Mouse (Mus musculus) gastrocnemius, postnatal 25 days (tissue): Measurements from ENCODE around the gene Adam19. TPM values are rescaled to one million over a fixed set of nuclear protein-coding genes. Genes with fewer than 3 reads are reported as not detected.
A peak's percentile ranks its signal among the peaks of the same experiment; 100 is the strongest.
"Not testable (repeated sequence)": the region's sequence is repeated elsewhere in the genome, so short reads cannot be mapped to it uniquely, and the experiment has no call there.

Source experiments
- DNase-seq: peaks from one replicate; pipeline ENCODE4 v3.0.0; 2022
- long read RNA-seq, 2 experiments: library from polyadenylated mRNA; stranded (forward); transcript quantifications; one replicate each; pipeline ENCODE4 v2.0.0; 2021
- total RNA-seq, 2 experiments: library from RNA; stranded (reverse); gene quantifications; 1 replicate in 1 of 2; 2 replicates in 1 of 2; pipeline ENCODE4 v1.2.3; 2021

Gene Adam19
- total RNA-seq: 1 to 10 TPM; 4.9 to 8.0 TPM
- long read RNA-seq, experiment 1, full-length matches to known transcripts: 1 of 4 reads
- long read RNA-seq, experiment 1, partial matches to known transcripts: 0 of 4 reads
- long read RNA-seq, experiment 1, other reads (novel, unspliced or antisense): 3 of 4 reads
- long read RNA-seq, experiment 2, partial matches to known transcripts: 0 of 1 reads
- long read RNA-seq, experiment 2, other reads (novel, unspliced or antisense): 1 of 1 reads

- peak; percentile 78 for DNase-seq
These were observed at the start of gene Adam19 for GRCm38 (mm10) chr11:46055896-46056769. Gene Adam19 (plus strand): TSS chr11:46055992.

- DNase-seq: no peak
These were observed 39.7 kb upstream of the Adam19 start for GRCm38 (mm10) chr11:46016061-46016460.

DNA sequence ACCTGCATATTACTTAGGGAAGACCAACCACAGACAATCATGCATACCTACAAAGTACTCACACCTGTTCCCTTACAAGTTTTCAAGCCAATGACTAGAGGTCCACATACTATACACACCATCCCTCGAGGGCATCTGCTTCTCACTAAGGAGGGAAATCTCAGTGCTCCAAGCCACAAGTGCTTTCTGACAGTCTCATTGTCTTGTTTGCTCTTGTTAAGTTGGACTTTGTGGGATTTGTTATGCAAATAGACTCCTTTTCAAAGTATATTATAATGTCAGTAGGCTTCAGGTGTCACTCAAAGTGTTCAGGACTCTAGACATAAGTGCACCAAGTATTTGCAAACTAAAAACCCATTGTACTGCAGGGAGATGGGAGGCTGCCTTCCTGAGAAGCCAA lies 35.5 kb upstream of the Adam19 start:
- no peak for DNase-seq

DNA sequence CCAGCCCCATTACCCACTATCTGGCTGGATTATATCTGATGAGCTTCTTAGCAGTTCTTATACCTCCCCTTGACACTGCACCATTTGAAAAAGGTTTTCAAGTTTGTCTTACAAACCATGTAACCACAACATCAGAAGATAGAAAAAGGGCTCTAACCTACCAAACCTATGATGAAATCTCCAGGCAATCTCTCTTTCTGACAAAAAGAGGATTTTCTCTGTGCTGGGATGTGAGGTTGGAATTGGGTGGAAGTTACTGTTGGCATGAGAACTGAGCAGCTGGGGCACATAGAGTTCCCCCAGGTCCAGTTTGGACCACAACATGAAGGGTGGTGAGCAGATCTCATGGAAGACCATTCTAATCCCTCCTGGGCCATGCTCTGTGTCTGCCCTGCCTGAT lies 33.9 kb upstream of the Adam19 start:
- no peak for DNase-seq

GRCm38 (mm10) chr11:46022983-46023382 lies 32.8 kb upstream of the Adam19 start:
- no peak for DNase-seq

DNA sequence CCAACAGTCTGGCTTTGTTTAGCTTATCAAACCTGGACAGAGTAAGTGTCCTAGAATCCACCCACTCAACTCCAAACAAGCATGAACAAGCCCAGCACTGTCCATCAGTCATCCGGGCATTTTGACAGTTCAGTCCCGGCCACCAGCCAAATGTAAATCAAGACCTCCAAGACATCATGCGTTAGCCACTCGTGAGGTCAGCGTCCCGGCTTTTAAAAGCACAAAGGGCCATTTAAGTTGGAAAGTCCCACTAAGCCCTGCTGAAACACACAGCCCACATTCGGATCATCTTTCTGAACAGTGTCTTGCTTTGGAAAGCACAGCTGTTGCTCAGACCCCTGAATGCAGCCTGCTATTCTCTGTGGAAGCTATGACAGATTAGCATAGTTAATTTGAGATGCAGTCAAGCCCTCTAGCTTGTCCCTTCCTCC lies 29.8 kb upstream of the Adam19 start:
- peak; percentile 28 for DNase-seq

GRCm38 (mm10) chr11:46027952-46028814 lies 27.6 kb upstream of the Adam19 start:
- DNase-seq: no peak

DNA sequence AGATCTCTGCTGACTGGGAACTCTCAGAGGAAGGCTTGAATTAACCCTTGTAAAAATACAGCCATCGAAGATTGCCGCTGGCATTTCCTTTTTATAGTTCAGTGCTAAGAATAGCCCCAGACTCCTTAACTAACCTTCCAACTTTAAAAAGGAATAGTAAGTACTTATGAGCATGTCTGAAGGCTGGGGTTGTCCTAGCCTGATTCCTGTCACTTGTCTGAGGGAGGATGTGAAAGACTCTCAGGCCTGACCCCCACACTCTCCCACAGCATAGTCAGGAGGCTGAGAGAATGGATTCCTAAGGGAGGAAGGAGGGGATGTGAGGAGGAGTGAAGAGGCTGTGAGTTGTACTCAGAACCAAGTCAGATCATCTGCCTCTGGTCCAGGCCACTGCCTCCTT lies 26.3 kb upstream of the Adam19 start:
- DNase-seq: no peak

DNA sequence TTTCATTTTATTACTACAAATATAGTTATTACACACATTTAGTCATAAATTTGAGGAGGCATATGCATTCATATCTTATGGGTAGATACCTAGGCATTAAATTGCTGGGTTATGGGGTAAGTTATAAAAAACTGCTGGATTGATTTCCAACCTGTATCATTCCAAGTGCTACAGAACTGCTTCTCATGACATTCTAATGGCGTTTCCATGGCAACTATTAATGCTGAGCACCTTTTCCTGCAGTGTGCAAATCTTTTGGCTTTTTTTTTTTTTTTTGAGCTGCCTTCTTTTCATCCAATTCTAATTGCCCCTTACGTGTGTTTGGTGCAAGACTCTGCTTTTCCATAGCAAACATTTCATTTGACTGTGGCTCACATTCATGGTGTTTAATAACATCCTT lies 25.8 kb upstream of the Adam19 start:
- DNase-seq: no peak

DNA sequence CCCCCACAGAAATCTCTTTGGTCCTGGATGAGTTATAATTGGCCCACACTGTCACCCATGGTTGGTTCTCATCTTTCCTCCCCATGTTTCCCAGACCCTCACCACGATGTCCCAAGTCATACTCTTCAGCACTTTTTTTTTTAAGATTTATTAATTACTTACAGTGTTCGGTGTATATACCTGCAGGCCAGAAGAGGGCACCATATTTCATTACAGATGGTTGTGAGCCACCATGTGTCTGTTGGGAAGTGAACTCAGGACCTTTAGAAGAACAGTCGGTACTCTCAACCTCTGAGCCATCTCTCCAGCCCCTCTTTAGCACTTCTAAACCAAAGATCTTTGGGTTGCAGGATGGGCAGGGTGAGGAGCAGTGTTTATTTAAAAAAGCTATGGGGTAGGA lies 24.3 kb upstream of the Adam19 start:
- no peak for DNase-seq

GRCm38 (mm10) chr11:46032956-46033355 lies 22.8 kb upstream of the Adam19 start:
- DNase-seq: no peak

DNA sequence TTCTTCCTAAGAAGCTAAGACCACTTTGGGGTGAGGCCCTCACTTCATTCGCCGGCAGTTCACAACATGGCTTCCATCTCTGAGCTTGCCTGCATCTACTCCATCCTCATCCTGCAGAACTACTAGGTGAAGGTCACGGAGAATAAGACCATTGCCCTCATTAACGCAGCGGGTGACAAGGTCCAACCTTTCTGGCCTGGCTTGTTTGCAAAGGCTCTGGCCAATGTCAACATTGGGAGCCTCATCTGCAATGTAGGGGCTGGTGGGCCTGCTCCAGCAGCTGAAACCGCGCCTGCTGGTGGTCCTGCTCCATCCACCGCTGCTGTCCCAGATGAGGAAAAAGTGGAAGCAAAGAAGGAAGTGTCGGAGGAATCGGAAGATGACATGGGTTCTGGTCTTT lies 19.4 kb upstream of the Adam19 start:
- no peak for DNase-seq

DNA sequence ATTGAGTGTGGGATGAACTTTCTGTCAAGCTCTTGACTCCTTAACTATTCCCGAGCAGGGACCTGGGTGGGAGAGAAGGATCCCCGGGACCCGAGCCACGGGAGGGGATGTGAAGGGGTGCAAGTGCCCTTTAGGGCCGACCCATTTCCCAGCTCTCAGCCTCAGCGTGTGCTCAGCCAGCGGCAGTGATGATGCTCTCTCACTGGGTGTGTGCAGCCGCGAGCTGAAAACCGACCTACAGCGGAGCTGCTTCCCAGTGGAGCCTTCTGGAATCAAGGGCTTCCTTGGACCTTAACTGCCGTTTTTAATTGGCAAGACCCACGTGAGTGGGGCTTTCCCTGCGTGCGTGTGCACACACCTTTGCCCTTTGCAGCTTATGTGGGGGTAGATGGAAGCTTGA lies 16.9 kb upstream of the Adam19 start:
- DNase-seq: no peak

DNA sequence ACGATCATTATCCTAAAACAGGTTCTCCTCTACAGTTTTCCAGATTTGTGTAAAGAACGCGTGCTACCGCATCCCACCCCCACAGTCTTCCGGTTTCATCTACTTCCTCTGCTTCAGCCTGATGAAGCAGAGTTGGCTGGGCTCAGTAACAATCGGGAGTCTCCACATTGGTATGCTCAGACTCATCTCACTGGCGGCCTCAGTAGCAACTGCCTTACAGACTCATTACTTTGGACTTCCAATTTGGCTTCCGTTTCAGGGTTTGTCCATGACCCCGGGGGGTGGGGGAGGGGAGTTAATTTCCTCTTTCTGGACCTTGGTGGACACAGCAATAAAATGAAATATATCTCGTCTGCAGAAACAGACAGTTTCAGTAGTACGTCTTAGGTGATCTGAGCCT lies 16.5 kb upstream of the Adam19 start:
- DNase-seq: peak; percentile 40

GRCm38 (mm10) chr11:46040841-46041556 lies 14.8 kb upstream of the Adam19 start:
- DNase-seq: no peak

DNA sequence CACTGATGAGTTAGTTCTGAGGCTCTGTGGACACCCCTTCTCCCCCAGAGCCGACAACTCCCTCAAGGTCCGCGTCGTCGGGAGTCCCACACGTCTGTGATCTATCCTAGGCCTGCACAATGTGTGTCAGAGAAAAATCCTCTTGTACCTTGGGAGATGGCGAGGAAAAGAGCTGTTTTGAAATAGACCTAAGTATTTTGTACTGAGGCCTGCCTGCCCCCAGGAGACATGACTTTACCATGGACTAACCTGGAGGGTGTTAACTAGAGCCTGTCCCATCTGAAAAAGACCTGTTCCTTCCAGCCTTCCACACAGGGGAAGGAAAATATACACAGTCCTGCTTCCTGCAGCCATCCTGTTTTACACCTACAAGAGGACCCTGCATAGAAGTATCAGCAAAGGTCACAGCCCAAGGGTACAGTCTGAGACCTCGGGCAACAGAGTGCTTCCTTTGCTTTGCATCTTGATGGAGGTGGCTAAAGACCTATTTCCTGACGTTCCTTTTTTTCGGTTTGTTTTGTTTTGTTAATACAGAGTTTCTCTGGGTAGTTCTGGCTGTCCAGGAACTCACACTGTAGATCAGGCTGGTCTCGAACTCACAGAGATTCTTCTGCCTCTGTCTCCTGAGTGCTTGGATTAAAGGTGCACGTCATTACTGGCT lies 14.1 kb upstream of the Adam19 start:
- DNase-seq: no peak

GRCm38 (mm10) chr11:46044781-46045180 lies 11.0 kb upstream of the Adam19 start:
- no peak for DNase-seq

GRCm38 (mm10) chr11:46047264-46047663 lies 8.5 kb upstream of the Adam19 start:
- DNase-seq: no peak

DNA sequence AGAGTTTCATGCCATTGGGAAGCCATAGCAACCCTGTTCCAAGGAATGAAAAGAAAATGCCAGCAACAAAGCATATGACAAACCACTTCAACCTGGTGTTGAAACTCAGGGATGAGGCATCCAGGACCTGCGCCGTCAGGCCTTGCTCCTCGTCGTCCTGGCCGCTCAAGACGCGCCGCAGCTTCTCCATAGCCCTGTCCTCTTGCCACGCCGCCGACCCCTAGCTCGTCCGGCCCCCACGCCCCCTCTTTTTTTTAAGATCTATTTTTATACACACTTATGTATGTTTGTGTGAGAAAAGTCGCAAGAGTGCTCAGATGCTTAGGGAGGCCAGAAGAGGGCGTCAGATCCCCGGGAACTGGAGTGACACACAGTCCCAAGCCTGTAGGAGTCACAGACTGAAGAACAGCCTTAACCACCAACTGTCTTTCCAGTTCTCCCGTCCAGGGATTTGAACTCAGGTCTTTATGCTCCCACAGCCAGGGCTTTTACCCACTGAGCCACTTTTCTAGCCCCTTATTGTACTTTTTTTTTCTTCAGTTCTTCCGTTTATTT lies 3.6 kb upstream of the Adam19 start, which contains the start of gene Gm12166:
Gm12166 (minus strand) TSS at position 217 of the 555 bp plus-strand sequence.
- peak; percentile 56 for DNase-seq

DNA sequence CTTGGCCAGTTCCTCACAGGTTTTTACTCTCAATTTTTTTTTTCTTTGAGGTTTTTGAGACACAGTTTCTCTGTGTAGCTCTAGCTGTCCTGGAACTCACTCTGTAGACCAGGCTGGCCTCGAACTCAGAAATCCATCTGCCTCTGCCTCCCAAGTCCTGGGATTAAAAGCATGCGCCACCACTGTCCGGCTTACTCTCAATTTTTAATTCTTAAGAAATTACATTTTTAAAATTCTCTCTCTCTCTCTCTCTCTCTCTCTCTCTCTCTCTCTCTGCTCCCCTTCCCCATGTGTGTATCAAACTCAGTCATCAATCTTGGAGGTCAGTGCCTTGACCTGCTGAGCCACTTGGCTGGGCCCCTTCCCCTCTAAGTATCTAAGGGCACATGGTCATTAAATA lies 2.3 kb upstream of the Adam19 start:
- DNase-seq: not testable (repeated sequence)

DNA sequence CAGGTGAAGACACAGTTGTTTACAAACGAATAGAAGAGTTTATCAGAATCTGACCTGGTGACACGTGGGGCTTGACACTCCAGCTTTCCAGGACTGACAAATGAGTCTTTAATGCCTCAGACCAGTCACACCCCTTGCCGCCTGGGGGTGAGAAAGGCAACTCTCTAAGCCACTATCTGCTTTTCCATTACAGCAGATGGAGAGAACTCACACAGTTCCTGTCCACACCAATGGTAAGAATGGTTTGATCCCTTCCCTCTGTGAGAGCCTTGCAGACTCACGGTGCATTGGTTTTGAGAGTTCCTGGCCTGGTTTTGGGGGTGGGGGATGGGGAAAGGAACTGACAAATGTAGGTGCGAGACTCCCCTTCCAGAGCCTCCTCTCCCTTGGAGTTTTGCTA lies 1.5 kb upstream of the Adam19 start:
- no peak for DNase-seq
